Mouse (Mus musculus) megakaryocyte, embryonic 14.5 days (primary cell): ENCODE data around the gene Fbxw11. TPM values are rescaled to one million over a fixed set of nuclear protein-coding genes. Genes with fewer than 3 reads are reported as not detected.
A peak's percentile ranks its signal among the peaks of the same experiment; 100 is the strongest.

Source experiments
- H3K27me3 ChIP-seq: replicated peaks from 2 replicates; pipeline ENCODE3; 2012; ENCODE audit warnings: inconsistent platforms
- H3K36me3 ChIP-seq: replicated peaks from 2 replicates; pipeline ENCODE3; 2012; ENCODE audit warnings: low read length, inconsistent platforms, mixed read lengths
- H3K4me1 ChIP-seq: 2 replicates; pipeline ENCODE4 v1.6.1; 2012; ENCODE audit warnings: inconsistent platforms
- H3K4me3 ChIP-seq: replicated peaks from 2 replicates; pipeline ENCODE3; 2012; ENCODE audit warnings: moderate library complexity, mild to moderate bottlenecking, inconsistent platforms
- H3K9me3 ChIP-seq: 2 replicates; pipeline ENCODE4 v1.6.1; 2012; ENCODE audit warnings: inconsistent platforms
- FLI1 ChIP-seq: IDR thresholded peaks from 2 replicates; pipeline ENCODE4 v1.6.1; 2012; ENCODE audit warnings: low read length, inconsistent platforms, mixed read lengths
- GATA1 ChIP-seq: IDR thresholded peaks from 3 replicates; pipeline ENCODE4 v1.6.1; 2012; ENCODE audit warnings: mixed read lengths, low read length, inconsistent platforms, borderline replicate concordance
- polyA plus RNA-seq: library from polyadenylated mRNA; stranded (reverse); fragments of >175 nt; gene quantifications from 2 replicates; pipeline ENCODE4 v1.2.3, GENCODE M21; 2012; ENCODE audit warnings: low replicate concordance; ENCODE audit not compliant: insufficient read depth

Gene Fbxw11
- 2.9 and 13.1 TPM in 2 replicates for polyA plus RNA-seq

DNA sequence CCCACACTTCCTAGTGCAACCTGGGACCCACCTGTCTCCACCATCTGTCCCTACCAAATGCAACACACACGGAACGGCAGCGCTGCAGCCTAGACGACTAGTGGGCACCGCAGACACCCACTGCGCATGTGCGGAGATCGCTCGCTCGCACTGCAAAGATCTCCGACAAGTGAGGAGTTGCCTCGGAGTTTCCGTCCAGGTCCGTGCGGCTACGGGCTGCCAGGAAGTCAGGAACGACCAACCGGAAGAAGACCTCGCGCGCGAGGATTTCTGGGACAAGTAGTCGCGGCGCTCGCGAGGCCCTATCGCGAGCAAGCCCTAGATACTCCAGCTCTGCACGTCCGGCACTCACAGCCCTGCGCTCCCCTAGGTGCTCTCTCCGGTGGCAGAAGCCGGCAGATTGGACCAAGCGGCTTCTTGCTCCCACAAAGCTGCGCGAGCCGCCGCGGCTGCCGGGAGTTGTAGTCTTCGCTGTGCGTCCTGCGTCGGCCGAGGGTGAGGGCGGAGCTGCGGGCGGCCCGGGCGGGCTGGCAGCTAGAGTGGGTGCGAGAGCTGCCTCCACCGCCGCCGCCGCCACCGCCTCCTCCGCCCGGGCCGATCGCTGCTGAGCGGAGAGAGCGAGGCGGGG, at the start of gene Fbxw11:
TSS of gene Fbxw11 (plus strand) at position 476 of the 628 bp plus-strand sequence.
- TF ChIP-seq FLI1 = no peak
- no peak for TF ChIP-seq GATA1
- H3K4me1 ChIP-seq = peaks cover 60% of the 10 kb centered on the region
- H3K4me3 ChIP-seq = peak within 1 kb of the TSS; percentile 97
- H3K9me3 ChIP-seq = no peaks in the 10 kb centered on the region
- no peaks in the 10 kb centered on the region for H3K27me3 ChIP-seq
- H3K36me3 ChIP-seq = peaks cover 11% of the 10 kb centered on the region

DNA sequence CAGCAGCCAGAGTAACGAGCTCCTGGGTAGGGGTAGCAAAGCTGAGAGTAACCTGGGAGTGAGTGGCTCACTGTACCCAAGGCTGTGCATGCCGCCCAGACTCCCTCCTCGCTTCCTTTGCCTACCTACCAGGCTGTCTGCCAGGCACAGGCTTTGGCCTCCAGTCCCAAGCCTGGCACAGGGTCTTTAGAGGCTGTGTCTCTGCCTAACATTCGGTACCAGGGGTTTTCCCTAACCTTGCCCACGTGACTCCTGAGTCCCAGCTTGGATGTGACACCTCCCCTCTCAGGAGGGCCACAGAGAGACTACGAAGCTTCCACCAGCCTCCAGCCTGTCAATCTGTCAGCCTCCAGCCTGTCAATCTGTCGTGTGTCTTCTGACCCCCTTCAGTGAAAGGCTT, 49.4 kb upstream of the Fbxw11 start:
- no peak overlapping the region for H3K4me3 ChIP-seq
- no peak for TF ChIP-seq GATA1
- TF ChIP-seq FLI1 = no peak
- H3K9me3 ChIP-seq = peaks cover 4% of the 10 kb centered on the region; the same call in 1 of the 2 replicates
- no peaks in the 10 kb centered on the region for H3K27me3 ChIP-seq
- peaks cover 97% of the 10 kb centered on the region for H3K36me3 ChIP-seq
- H3K4me1 ChIP-seq = peaks cover 49% of the 10 kb centered on the region

DNA sequence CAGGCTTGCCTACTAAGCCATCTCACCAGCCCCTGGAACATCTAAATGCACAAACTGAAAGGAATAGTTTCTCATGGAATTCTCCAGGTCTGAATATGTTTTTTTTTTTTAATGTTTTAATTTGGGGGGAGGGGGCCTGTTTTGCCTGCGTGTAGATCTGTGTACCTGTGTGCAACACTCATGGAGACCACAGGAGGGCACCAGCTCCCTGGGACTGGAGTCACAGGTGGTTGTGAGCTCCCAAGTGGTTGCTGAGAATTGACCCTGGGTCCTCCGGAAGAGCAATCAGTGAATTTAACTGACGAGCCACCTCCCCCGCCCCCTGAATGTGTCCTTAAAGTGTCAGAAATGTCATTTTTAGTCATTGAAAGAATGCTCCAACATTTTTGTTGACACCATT, 48.4 kb upstream of the Fbxw11 start:
- peaks cover 97% of the 10 kb centered on the region for H3K36me3 ChIP-seq
- TF ChIP-seq FLI1 (no peak), GATA1 (no peak)

DNA sequence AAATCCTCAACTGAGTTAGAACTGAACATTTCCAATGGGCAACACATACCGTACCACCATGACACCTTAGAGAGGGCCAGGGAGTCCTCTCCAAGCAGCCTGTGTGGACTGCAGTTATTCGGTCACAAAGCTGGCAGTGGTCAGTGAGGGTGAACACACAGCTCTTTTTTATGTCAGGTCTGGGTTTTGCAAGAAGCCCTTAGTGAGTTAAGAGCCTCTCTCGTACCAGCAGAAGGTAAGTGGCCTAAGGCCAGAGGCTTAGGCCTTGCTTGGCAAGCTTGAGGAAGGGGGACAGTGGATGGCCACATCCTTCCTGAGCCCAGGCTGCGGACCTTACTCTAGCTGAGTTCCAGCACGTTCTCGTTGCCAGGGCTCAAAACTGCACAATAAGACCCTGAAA, 42.2 kb upstream of the Fbxw11 start:
- H3K9me3 ChIP-seq = 0 out of 2 replicates have a peak, but pooled peaks cover 2% of the 10 kb centered on the region
- TF ChIP-seq FLI1 = no peak
- TF ChIP-seq GATA1 = no peak
- peaks cover 16% of the 10 kb centered on the region for H3K4me1 ChIP-seq
- H3K36me3 ChIP-seq = peaks cover 91% of the 10 kb centered on the region
- no peak overlapping the region for H3K4me3 ChIP-seq
- H3K27me3 ChIP-seq = no peaks in the 10 kb centered on the region

More for the DNA sequence above, 48.4 kb upstream of the Fbxw11 start:
- H3K4me3 ChIP-seq = no peak overlapping the region
- peaks cover 4% of the 10 kb centered on the region; the same call in 1 of the 2 replicates for H3K9me3 ChIP-seq
- H3K4me1 ChIP-seq = peaks cover 47% of the 10 kb centered on the region
- H3K27me3 ChIP-seq = no peaks in the 10 kb centered on the region

DNA sequence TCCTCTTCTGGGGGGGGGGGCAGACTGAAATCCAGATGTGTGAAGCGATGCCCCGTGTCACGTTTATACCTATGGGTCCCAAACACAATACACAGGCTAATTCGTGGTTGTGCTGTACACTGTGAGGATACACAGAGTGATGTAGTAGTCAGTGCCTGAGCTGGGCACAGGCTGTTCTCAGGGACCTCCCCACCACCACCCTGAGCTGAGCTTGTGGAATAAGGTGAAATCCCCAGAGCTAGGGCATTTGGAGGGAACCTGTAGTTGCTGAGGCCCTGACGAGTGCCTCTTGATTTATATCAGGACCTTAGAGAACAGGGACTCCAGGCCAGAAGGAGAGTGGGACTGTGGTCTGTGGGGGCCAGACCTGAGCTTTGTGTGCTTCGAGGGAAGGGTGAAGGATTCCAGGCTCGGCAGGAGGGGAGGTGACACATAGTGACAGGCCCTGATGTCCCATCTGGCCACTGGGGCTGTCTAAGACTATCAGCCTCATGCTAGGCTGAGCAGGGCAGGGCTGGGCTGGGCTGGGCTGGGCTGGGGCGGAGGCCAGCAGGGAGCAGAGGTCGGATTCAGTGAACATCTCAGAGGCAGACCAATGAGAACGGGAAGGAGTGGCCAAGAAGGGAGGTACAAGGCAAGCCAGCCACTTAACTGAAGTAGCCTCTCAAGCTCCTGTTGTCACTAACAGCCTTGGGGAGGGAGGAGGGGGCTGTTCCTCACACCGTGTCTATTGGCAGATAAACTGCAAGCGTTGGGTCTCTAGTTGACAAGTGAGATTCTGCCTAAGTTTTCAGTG, 40.8 kb upstream of the Fbxw11 start:
- Histone ChIP-seq H3K27me3 (no peaks in the 10 kb centered on the region), H3K4me1 (peaks cover 20% of the 10 kb centered on the region), H3K36me3 (peaks cover 90% of the 10 kb centered on the region), H3K9me3 (no peaks in the 10 kb centered on the region), H3K4me3 (no peak overlapping the region)
- TF ChIP-seq FLI1 = no peak
- no peak for TF ChIP-seq GATA1

DNA sequence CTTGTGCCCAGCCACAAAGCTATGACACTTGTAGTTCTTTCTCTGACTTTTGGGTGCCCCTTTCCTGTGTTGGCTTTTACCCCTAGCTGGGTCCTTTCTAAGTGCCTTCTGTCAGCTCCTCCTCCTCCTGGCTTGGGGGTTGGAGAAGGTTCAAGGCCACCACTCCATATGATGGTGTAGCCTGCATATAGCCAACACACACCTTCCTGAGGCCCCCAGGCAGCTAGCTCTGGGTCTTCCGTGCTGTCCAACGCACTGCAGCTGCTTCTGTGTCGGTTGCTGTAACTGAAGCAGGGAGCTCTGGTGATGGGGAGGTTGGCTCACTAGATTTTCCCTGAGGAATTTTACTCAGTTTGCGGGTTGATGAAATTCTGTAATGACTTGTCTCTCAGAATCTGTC, 37.9 kb upstream of the Fbxw11 start:
- TF ChIP-seq GATA1 (no peak), FLI1 (no peak)
- H3K4me3 ChIP-seq = no peak overlapping the region
- H3K9me3 ChIP-seq = no peaks in the 10 kb centered on the region
- peaks cover 86% of the 10 kb centered on the region for H3K36me3 ChIP-seq
- no peaks in the 10 kb centered on the region for H3K27me3 ChIP-seq
- peaks cover 11% of the 10 kb centered on the region for H3K4me1 ChIP-seq

DNA sequence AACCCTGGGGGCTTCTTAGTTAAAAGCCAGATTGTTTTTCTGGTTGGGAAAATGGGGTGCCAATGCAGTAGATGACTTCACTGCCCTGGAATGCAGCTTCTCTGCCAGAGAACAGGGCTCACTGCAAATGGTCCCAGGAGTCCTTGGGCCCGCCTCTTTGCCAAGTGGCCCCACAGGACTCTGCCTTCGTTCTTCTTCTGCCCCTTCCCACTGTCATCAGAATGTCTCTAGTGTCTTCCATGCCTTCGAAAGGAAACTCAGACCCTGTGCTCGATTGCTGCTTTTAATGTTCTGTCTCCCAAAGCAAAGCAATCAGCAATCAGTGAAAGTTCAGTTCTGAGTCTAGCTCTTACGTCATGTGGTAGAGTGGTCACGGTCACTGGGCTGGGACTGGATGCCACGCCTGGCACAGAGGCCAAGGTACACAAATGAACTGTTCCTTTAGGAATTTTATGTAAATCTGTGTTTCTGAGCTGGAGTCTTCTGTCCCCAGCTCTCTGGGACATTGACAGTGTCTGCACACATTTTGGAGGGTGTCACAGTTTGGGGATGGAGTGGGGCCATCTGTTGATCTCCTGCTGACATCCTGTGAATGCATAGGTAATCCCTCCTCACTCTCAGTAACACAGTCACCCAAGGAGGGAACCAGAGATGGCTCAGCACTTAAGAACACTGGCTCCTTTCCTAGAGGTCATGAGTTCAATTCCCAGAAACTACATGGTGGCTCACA, 37.2 kb upstream of the Fbxw11 start:
- TF ChIP-seq FLI1 (no peak), GATA1 (no peak)
- Histone ChIP-seq H3K4me3 (no peak overlapping the region), H3K36me3 (peaks cover 86% of the 10 kb centered on the region), H3K27me3 (no peaks in the 10 kb centered on the region), H3K4me1 (peaks cover 11% of the 10 kb centered on the region), H3K9me3 (no peaks in the 10 kb centered on the region)

DNA sequence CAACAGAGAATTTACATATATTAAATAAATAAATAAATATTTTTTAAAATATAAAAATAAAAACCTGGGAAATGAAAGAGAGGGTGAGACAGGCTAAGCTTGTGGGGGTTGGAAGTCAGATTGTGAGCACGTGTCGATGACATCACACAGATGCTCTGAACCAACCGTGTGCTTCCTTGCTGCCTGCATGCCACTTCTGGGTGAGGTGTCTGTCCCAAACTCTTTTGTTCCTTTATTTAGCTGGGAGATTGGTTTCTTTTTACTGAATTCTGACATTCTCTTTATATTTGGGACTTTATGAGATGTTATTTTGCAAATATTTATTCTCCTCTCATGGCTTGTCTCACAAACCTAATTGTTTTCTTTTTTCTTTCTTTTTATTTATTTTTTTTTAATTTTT, 36.6 kb upstream of the Fbxw11 start:
- no peaks in the 10 kb centered on the region for H3K9me3 ChIP-seq
- peaks cover 86% of the 10 kb centered on the region for H3K36me3 ChIP-seq
- peaks cover 11% of the 10 kb centered on the region for H3K4me1 ChIP-seq

DNA sequence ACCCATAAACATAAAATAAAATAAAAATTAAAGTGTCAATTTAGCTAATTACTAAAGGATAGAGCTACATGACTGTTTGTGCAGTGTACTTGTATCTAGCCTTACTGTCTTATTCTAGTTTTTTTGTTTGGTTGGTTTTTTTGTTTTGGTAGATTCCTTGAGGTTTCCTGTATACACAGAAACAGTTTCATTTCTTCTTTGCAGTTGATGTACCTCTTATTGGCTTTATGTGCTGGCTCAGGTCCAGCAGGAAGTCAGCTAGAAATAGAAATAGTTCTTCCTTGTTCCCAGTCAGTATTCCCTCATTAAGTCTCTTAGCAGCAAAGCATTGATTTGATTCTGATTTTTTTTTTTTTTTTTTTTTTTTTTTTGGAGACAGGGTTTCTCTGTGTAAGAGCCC, 35.2 kb upstream of the Fbxw11 start:
- no peak overlapping the region for H3K4me3 ChIP-seq
- TF ChIP-seq GATA1 = no peak
- no peak for TF ChIP-seq FLI1
- no peaks in the 10 kb centered on the region for H3K9me3 ChIP-seq
- H3K27me3 ChIP-seq = no peaks in the 10 kb centered on the region
- H3K36me3 ChIP-seq = peaks cover 86% of the 10 kb centered on the region
- H3K4me1 ChIP-seq = peaks cover 8% of the 10 kb centered on the region

More for the DNA sequence above, 36.6 kb upstream of the Fbxw11 start:
- no peak overlapping the region for H3K4me3 ChIP-seq
- H3K27me3 ChIP-seq = no peaks in the 10 kb centered on the region
- TF ChIP-seq GATA1 (no peak), FLI1 (no peak)

DNA sequence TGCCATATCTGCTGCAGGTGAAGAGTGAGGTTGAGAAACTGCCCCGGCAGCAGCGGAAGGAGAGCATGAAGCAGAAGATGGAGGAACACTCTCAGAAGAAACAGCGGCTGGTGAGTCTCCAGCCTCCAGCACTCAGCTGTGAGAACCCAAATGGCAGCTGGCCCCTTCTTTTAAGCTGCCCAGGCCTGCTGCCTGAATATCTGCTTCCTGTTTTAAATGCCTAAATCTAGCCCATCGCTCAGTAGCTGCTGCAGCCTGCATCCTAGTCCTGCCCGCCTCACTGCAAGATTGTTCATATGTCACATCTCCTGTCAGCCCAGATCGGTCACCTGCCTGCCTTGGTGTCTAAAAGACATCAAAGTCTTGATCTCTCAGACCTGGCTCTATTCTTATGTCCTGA, 31.9 kb upstream of the Fbxw11 start:
- peaks cover 22% of the 10 kb centered on the region for H3K4me1 ChIP-seq
- H3K27me3 ChIP-seq = no peaks in the 10 kb centered on the region
- no peaks in the 10 kb centered on the region for H3K9me3 ChIP-seq
- no peak for TF ChIP-seq GATA1
- no peak for TF ChIP-seq FLI1
- H3K4me3 ChIP-seq = no peak overlapping the region
- peaks cover 89% of the 10 kb centered on the region for H3K36me3 ChIP-seq
